Mouse (Mus musculus) G1E (cell line): ENCODE results near the gene Col27a1.

Experiments
- CTCF ChIP-seq: IDR thresholded peaks from 2 replicates; pipeline ENCODE4 v1.5.1; 2012; ENCODE audit warnings: low read depth, low read length, inconsistent platforms, mixed read lengths
- TAL1 ChIP-seq: conservative IDR thresholded peaks from 2 replicates; pipeline ENCODE4 v1.6.1; 2012; ENCODE audit warnings: low read depth, low read length, inconsistent platforms, mixed read lengths

DNA sequence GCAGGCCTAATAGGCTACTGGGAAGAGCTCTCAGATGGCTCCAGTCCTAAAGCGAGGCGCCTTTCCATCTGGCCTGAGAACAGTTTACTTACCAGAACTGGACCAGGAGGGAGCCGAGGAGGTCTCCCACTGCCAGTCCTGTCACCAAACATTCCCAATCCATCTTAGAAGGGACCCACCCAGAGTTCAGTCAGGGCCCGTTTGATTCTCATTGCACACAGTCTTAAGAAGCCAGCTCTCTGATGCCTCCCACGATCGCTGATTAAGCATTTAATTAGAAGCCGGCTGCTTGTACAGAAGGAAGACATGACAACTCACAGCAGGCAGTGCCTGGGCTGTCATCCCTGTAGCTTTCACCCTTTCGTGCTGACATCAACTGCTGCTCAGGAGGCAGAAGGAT lies 61.4 kb downstream of the Col27a1 start:
- TF ChIP-seq CTCF, result no peak
- TF ChIP-seq TAL1, result no peak
